Mouse (Mus musculus): Measurements from ENCODE around the gene Ifna16. TPM values are rescaled to one million over a fixed set of nuclear protein-coding genes. Genes with fewer than 3 reads are reported as not detected.

The Ifna16 gene
- not detected for polyA plus RNA-seq (2014; fragmentation: Illumina TruSeq; extraction: RNeasy Lipid Tissue Mini Kit (QIAGEN cat#74804); ENCODE audit: low replicate concordance)

DNA sequence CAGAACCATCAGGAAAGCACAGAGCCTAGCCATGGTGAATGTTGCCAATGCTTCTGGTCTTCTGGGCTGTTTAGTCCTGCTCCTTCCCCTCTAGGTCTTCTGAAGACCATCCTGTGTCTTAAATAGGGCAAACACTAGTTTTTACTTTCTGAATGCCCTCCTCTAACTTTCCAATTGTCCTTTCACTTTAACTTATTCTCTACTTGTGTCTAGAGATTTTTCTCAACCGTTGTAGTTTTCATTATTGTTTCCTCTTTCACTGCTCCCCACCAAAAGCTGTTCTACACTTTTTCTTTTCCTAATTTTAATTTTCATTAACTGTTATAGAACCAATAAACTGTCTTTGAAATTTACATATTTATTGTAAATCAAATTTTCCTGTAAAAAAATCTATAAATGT lies at the start of gene Ifna16:
Gene Ifna16 (minus strand): TSS at position 101 of the 400 bp plus-strand sequence.

DNA sequence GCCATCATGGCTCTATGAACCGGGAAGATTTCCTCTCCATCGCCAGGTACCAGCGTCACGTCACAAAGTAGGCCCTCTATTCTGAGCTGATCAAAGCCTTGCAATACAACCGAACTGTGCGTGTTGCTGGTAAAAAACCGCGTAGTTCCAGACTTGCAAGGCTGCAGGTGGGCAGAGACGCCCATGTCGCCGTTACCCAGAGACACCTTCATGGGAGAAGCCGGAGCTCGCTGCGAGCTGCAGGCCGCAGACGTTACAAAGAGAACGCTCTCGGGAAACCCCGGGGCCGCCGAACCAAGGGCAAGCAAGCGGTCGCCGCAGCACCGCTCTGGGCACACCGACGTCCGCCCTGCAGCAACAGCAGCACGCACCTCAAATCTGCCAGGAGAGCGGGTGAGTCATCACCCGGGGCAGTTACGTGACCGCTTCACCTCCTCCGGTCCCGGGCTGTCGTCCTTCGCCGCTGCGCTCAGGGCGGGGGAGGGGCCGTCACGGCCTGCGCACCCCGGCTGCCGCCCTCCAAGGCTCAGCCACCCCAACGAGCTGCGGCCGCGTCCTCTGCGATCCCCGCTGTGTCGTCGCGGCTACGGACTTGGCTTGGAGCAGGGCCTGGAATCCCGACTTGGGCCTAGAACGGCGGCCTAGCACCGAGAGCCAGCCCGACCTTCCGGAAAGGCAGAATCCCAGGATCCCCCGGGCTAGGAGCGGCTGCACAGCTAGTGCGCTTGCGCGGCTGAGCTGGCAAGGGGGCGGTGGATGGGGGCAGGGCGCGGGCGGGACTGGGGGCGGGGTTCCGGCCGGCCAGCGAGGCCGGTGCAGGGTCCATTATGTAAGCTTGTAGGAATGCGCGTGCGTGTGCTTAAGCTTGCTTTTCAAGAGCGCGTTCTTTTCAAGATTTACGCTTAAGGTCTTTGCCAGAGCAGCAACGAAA lies 45.3 kb upstream of the Ifna16 start, which contains the start of the genes Gm26566 and Klhl9:
Gene Gm26566 (plus strand): TSS at position 15 of the 931 bp plus-strand sequence.
Gene Klhl9 (minus strand): TSS at position 675 of the 931 bp plus-strand sequence.

GRCm38 (mm10) chr4:88691259-88691658 lies 14.5 kb upstream of the Ifna16 start, which contains the start of gene Ifnab:
TSS of gene Ifnab (minus strand) at chr4:88691359.

GRCm38 (mm10) chr4:88683812-88684211 lies 7.1 kb upstream of the Ifna16 start, which contains the start of gene Ifna2:
TSS of gene Ifna2 (minus strand) at chr4:88683912.

GRCm38 (mm10) chr4:88644359-88644758 lies 32.4 kb downstream of the Ifna16 start, which contains the start of gene Ifna13:
TSS of gene Ifna13 (minus strand) at chr4:88644459.

GRCm38 (mm10) chr4:88634311-88634710 lies 42.4 kb downstream of the Ifna16 start, which contains the start of gene C87499:
TSS of gene C87499 (minus strand) at chr4:88634411.

Other genes starting within 250 kb of the Ifna16 start
- gene Hacd4, start 238.0 kb downstream of the Ifna16 start, polyA plus RNA-seq (2014; fragmentation: Illumina TruSeq; extraction: RNeasy Lipid Tissue Mini Kit (QIAGEN cat#74804); ENCODE audit: low replicate concordance): 10.3 TPM
- not detected for gene Ifnb1, start 154.2 kb downstream of the Ifna16 start, polyA plus RNA-seq (2014; fragmentation: Illumina TruSeq; extraction: RNeasy Lipid Tissue Mini Kit (QIAGEN cat#74804); ENCODE audit: low replicate concordance)
- not detected for gene Ifna15, start 118.7 kb downstream of the Ifna16 start, polyA plus RNA-seq (2014; fragmentation: Illumina TruSeq; extraction: RNeasy Lipid Tissue Mini Kit (QIAGEN cat#74804); ENCODE audit: low replicate concordance)
- not detected for gene Ifna14, start 105.1 kb downstream of the Ifna16 start, polyA plus RNA-seq (2014; fragmentation: Illumina TruSeq; extraction: RNeasy Lipid Tissue Mini Kit (QIAGEN cat#74804); ENCODE audit: low replicate concordance)
- not detected for gene Ifna9, start 84.5 kb downstream of the Ifna16 start, polyA plus RNA-seq (2014; fragmentation: Illumina TruSeq; extraction: RNeasy Lipid Tissue Mini Kit (QIAGEN cat#74804); ENCODE audit: low replicate concordance)
- gene Ifna12, start 73.5 kb downstream of the Ifna16 start, polyA plus RNA-seq (2014; fragmentation: Illumina TruSeq; extraction: RNeasy Lipid Tissue Mini Kit (QIAGEN cat#74804); ENCODE audit: low replicate concordance): not detected
- gene C87499, start 42.5 kb downstream of the Ifna16 start, polyA plus RNA-seq (2014; fragmentation: Illumina TruSeq; extraction: RNeasy Lipid Tissue Mini Kit (QIAGEN cat#74804); ENCODE audit: low replicate concordance): not detected
- gene Ifna13, start 32.5 kb downstream of the Ifna16 start, polyA plus RNA-seq (2014; fragmentation: Illumina TruSeq; extraction: RNeasy Lipid Tissue Mini Kit (QIAGEN cat#74804); ENCODE audit: low replicate concordance): not detected
- not detected for gene Ifna2, start 7.0 kb upstream of the Ifna16 start, polyA plus RNA-seq (2014; fragmentation: Illumina TruSeq; extraction: RNeasy Lipid Tissue Mini Kit (QIAGEN cat#74804); ENCODE audit: low replicate concordance)
- gene Ifnab, start 14.4 kb upstream of the Ifna16 start, polyA plus RNA-seq (2014; fragmentation: Illumina TruSeq; extraction: RNeasy Lipid Tissue Mini Kit (QIAGEN cat#74804); ENCODE audit: low replicate concordance): not detected
- gene Gm26566, start 44.9 kb upstream of the Ifna16 start, polyA plus RNA-seq (2014; fragmentation: Illumina TruSeq; extraction: RNeasy Lipid Tissue Mini Kit (QIAGEN cat#74804); ENCODE audit: low replicate concordance): not detected
- gene Klhl9, start 45.5 kb upstream of the Ifna16 start, polyA plus RNA-seq (2014; fragmentation: Illumina TruSeq; extraction: RNeasy Lipid Tissue Mini Kit (QIAGEN cat#74804); ENCODE audit: low replicate concordance): 117 TPM
- not detected for gene Gm13271, start 77.9 kb upstream of the Ifna16 start, polyA plus RNA-seq (2014; fragmentation: Illumina TruSeq; extraction: RNeasy Lipid Tissue Mini Kit (QIAGEN cat#74804); ENCODE audit: low replicate concordance)
- gene Gm13283, start 83.2 kb upstream of the Ifna16 start, polyA plus RNA-seq (2014; fragmentation: Illumina TruSeq; extraction: RNeasy Lipid Tissue Mini Kit (QIAGEN cat#74804); ENCODE audit: low replicate concordance): not detected
- gene Gm13290, start 96.9 kb upstream of the Ifna16 start, polyA plus RNA-seq (2014; fragmentation: Illumina TruSeq; extraction: RNeasy Lipid Tissue Mini Kit (QIAGEN cat#74804); ENCODE audit: low replicate concordance): not detected
- gene Gm13289, start 100.0 kb upstream of the Ifna16 start, polyA plus RNA-seq (2014; fragmentation: Illumina TruSeq; extraction: RNeasy Lipid Tissue Mini Kit (QIAGEN cat#74804); ENCODE audit: low replicate concordance): not detected
- not detected for gene Gm13272, start 102.9 kb upstream of the Ifna16 start, polyA plus RNA-seq (2014; fragmentation: Illumina TruSeq; extraction: RNeasy Lipid Tissue Mini Kit (QIAGEN cat#74804); ENCODE audit: low replicate concordance)
- not detected for gene Ifnz, start 105.2 kb upstream of the Ifna16 start, polyA plus RNA-seq (2014; fragmentation: Illumina TruSeq; extraction: RNeasy Lipid Tissue Mini Kit (QIAGEN cat#74804); ENCODE audit: low replicate concordance)
- not detected for gene Gm13276, start 108.8 kb upstream of the Ifna16 start, polyA plus RNA-seq (2014; fragmentation: Illumina TruSeq; extraction: RNeasy Lipid Tissue Mini Kit (QIAGEN cat#74804); ENCODE audit: low replicate concordance)
- not detected for gene Gm13277, start 111.7 kb upstream of the Ifna16 start, polyA plus RNA-seq (2014; fragmentation: Illumina TruSeq; extraction: RNeasy Lipid Tissue Mini Kit (QIAGEN cat#74804); ENCODE audit: low replicate concordance)
- gene Gm13278, start 114.6 kb upstream of the Ifna16 start, polyA plus RNA-seq (2014; fragmentation: Illumina TruSeq; extraction: RNeasy Lipid Tissue Mini Kit (QIAGEN cat#74804); ENCODE audit: low replicate concordance): not detected
- gene Gm13275, start 117.6 kb upstream of the Ifna16 start, polyA plus RNA-seq (2014; fragmentation: Illumina TruSeq; extraction: RNeasy Lipid Tissue Mini Kit (QIAGEN cat#74804); ENCODE audit: low replicate concordance): not detected
- gene Gm13279, start 120.5 kb upstream of the Ifna16 start, polyA plus RNA-seq (2014; fragmentation: Illumina TruSeq; extraction: RNeasy Lipid Tissue Mini Kit (QIAGEN cat#74804); ENCODE audit: low replicate concordance): not detected
- not detected for gene Gm13285, start 122.7 kb upstream of the Ifna16 start, polyA plus RNA-seq (2014; fragmentation: Illumina TruSeq; extraction: RNeasy Lipid Tissue Mini Kit (QIAGEN cat#74804); ENCODE audit: low replicate concordance)
- gene Gm13287, start 126.3 kb upstream of the Ifna16 start, polyA plus RNA-seq (2014; fragmentation: Illumina TruSeq; extraction: RNeasy Lipid Tissue Mini Kit (QIAGEN cat#74804); ENCODE audit: low replicate concordance): not detected
- gene Gm13288, start 128.6 kb upstream of the Ifna16 start, polyA plus RNA-seq (2014; fragmentation: Illumina TruSeq; extraction: RNeasy Lipid Tissue Mini Kit (QIAGEN cat#74804); ENCODE audit: low replicate concordance): not detected
- gene Ifna7, start 139.3 kb upstream of the Ifna16 start, polyA plus RNA-seq (2014; fragmentation: Illumina TruSeq; extraction: RNeasy Lipid Tissue Mini Kit (QIAGEN cat#74804); ENCODE audit: low replicate concordance): not detected
- not detected for gene Ifna11, start 143.0 kb upstream of the Ifna16 start, polyA plus RNA-seq (2014; fragmentation: Illumina TruSeq; extraction: RNeasy Lipid Tissue Mini Kit (QIAGEN cat#74804); ENCODE audit: low replicate concordance)
- not detected for gene Ifna6, start 150.5 kb upstream of the Ifna16 start, polyA plus RNA-seq (2014; fragmentation: Illumina TruSeq; extraction: RNeasy Lipid Tissue Mini Kit (QIAGEN cat#74804); ENCODE audit: low replicate concordance)
- not detected for gene Ifna5, start 158.6 kb upstream of the Ifna16 start, polyA plus RNA-seq (2014; fragmentation: Illumina TruSeq; extraction: RNeasy Lipid Tissue Mini Kit (QIAGEN cat#74804); ENCODE audit: low replicate concordance)
- not detected for gene Ifna4, start 164.9 kb upstream of the Ifna16 start, polyA plus RNA-seq (2014; fragmentation: Illumina TruSeq; extraction: RNeasy Lipid Tissue Mini Kit (QIAGEN cat#74804); ENCODE audit: low replicate concordance)
- not detected for gene Ifna1, start 173.2 kb upstream of the Ifna16 start, polyA plus RNA-seq (2014; fragmentation: Illumina TruSeq; extraction: RNeasy Lipid Tissue Mini Kit (QIAGEN cat#74804); ENCODE audit: low replicate concordance)
- not detected for gene Ifne, start 203.3 kb upstream of the Ifna16 start, polyA plus RNA-seq (2014; fragmentation: Illumina TruSeq; extraction: RNeasy Lipid Tissue Mini Kit (QIAGEN cat#74804); ENCODE audit: low replicate concordance)

Measured in small intestine, adult 10 weeks (tissue).